Mouse (Mus musculus) spleen, postnatal 10 days (tissue): Measurements from ENCODE around the gene Abhd16b.

Experiments
- DNase-seq, 2 experiments: peaks; one replicate each; pipeline ENCODE4 v3.0.0; 2021 to 2022; ENCODE audit warnings: low spot score in 2 of 2

The Abhd16b gene

DNA sequence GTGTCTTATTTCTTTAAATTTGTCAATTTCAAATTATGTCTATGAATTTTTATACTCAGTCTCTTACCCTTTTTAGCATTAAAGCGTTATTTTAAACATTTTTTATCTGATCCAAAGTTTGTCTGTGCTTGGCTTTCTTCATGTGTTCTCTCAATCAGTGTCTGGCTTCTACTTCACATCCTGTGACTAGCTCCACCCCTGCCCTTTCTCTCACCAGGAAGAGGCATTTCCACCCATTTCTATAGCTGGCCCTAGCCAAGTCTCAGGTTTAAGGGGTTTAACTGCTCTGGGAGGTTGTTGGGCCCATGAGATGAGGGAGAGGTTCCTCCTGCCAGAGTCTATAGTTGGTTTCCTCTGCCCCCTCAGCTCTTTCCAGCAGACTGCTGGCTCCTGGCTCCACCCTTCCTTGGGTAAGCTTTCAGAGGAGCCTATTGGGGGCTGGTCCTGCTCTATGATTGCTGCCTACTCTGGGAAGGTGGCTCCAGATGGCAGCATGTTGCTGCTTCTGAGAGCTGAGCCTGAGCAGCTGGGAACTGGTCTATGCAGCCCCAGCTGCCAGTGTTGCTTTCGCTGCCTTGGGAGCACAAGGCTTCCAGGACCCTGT, 44.5 kb downstream of the Abhd16b start:
- no peak for DNase-seq

DNA sequence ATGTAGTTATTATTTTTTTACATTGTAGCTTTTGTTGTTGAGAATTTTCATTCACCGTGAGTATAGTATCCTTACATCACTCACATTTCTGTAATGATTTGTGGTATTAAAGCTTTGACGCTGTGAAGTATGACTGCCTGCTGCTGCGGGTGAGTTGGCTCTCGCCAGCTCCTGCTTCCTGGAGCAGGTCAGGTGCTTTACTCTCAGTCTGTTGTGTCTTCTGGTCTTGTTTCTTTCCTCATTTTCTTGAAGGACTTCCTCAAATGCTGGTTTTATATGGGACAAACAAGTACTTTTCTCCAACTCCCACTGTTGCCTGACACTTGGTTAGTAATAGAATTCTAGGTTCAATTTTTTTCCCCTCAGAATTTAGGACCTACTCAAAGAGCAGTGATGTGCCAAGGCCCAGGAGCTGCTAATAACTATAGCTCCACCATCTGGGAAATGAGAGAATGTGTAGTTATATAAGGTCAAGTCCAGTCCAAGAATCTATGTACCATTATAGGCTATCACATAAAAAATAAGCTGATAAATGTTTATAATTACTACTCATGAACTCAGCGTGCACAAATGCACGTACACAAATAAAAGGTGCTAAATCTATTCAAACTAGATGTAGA, 48.9 kb downstream of the Abhd16b start:
- no peak for DNase-seq
